In genomic region chr1:155213912-155214311, GRCm38 (mm10) we compare ENCODE assay signal across 17 mouse cellular contexts. TPM values are rescaled to one million over a fixed set of nuclear protein-coding genes. Genes with fewer than 3 reads are reported as not detected.
A peak's percentile ranks its signal among the peaks of the same experiment; 100 is the strongest.
DNase-seq lines count a peak whose midpoint lies in the region; ATAC-seq and TF ChIP-seq lines count a peak whose summit lies in the region.
"Had no signal": no experiment of that assay in that cellular context is flagged by ENCODE, and none has a peak within 500 bp of the region (broad histone marks: within the 10 kb centered on the region; RNA-seq: fewer than 3 reads in every experiment).

No protein-coding gene starts in this region.

- WGBS in heart, embryonic 10.5 days = 84% methylated on average over 7 of the region's 7 CpGs
- 80% methylated on average over 7 of the region's 7 CpGs for WGBS in midbrain, embryonic 10.5 days
- 71% methylated on average over 7 of the region's 7 CpGs for WGBS in midbrain, postnatal 0 days
- 75% methylated on average over 7 of the region's 7 CpGs for WGBS in limb, embryonic 12.5 days

- TF ChIP-seq CTCF in midbrain, postnatal 0 days (IDR thresholded peaks at IDR 0.05) = no peak

- H3K9ac ChIP-seq in midbrain, postnatal 0 days (replicated peaks; ENCODE audit: low read length, poor library complexity, severe bottlenecking) = no peak overlapping the region
- no peak overlapping the region for H3K9ac ChIP-seq in limb, embryonic 12.5 days (replicated peaks)

- no peaks in the 10 kb centered on the region for H3K27me3 ChIP-seq in heart, embryonic 10.5 days (ENCODE audit: insufficient read depth, poor library complexity, severe bottlenecking)
- peaks cover 33% of the 10 kb centered on the region for H3K27me3 ChIP-seq in midbrain, embryonic 10.5 days (ENCODE audit: low read depth, poor library complexity, severe bottlenecking)
- H3K27me3 ChIP-seq in midbrain, postnatal 0 days (ENCODE audit: insufficient read depth, low read length) = no peaks in the 10 kb centered on the region
- H3K27me3 ChIP-seq in limb, embryonic 12.5 days = no peaks in the 10 kb centered on the region
- H3K27me3 ChIP-seq: heart, embryonic 13.5 days; neural tube, embryonic 12.5 days; Patski had no signal

- peak overlapping the region; percentile 81; the same call in 1 of the 2 replicates for H3K27ac ChIP-seq in heart, embryonic 10.5 days
- H3K27ac ChIP-seq in midbrain, embryonic 10.5 days (replicated peaks) = peak overlapping the region; percentile 89
- no peak overlapping the region for H3K27ac ChIP-seq in midbrain, postnatal 0 days (ENCODE audit: low read depth, low read length)
- 0 out of 2 replicates have a peak overlapping the region, but pooled peaks have one; percentile 50 for H3K27ac ChIP-seq in limb, embryonic 12.5 days
- H3K27ac ChIP-seq: neural tube, embryonic 12.5 days had no signal

- no peaks in the 10 kb centered on the region for H3K9me3 ChIP-seq in heart, embryonic 10.5 days
- H3K9me3 ChIP-seq in midbrain, embryonic 10.5 days (replicated peaks) = no peaks in the 10 kb centered on the region
- no peaks in the 10 kb centered on the region for H3K9me3 ChIP-seq in midbrain, postnatal 0 days (ENCODE audit: low read length)
- no peaks in the 10 kb centered on the region for H3K9me3 ChIP-seq in limb, embryonic 12.5 days
- H3K9me3 ChIP-seq: heart, embryonic 13.5 days; neural tube, embryonic 12.5 days had no signal

- no peak overlapping the region for H3K4me3 ChIP-seq in heart, embryonic 10.5 days
- H3K4me3 ChIP-seq in midbrain, embryonic 10.5 days = no peak overlapping the region
- H3K4me3 ChIP-seq in midbrain, postnatal 0 days (ENCODE audit: low read depth, low read length) = no peak overlapping the region
- no peak overlapping the region for H3K4me3 ChIP-seq in limb, embryonic 12.5 days (replicated peaks)
- H3K4me3 ChIP-seq: erythroblast, embryonic 14.5 days; heart, embryonic 13.5 days; neural tube, embryonic 12.5 days had no signal

- no peak for DNase-seq in heart, embryonic 10.5 days (ENCODE audit: low spot score)
- DNase-seq in heart, adult 9 months (ENCODE audit: low spot score in 2 of 2) = no peak
- DNase-seq in kidney, adult 8-10 months = peak; percentile 18 to 41
- DNase-seq in kidney, adult 11 months = no peak
- no peak for DNase-seq in midbrain, embryonic 10.5 days (ENCODE audit: low spot score)
- no peak for DNase-seq in midbrain, postnatal 0 days (ENCODE audit: low spot score)
- DNase-seq in testis, postnatal 10 days (ENCODE audit: low spot score) = no peak
- DNase-seq: cerebellum, adult 11 months; cerebellum, postnatal 36 days; lung, adult 18-20 months had no signal

- H3K4me1 ChIP-seq in heart, embryonic 10.5 days = peaks cover 73% of the 10 kb centered on the region
- H3K4me1 ChIP-seq in midbrain, embryonic 10.5 days = peaks cover 78% of the 10 kb centered on the region
- peaks cover 17% of the 10 kb centered on the region for H3K4me1 ChIP-seq in midbrain, postnatal 0 days (ENCODE audit: insufficient read depth, low read length)
- peaks cover 76% of the 10 kb centered on the region for H3K4me1 ChIP-seq in limb, embryonic 12.5 days (replicated peaks)

- no peak for ATAC-seq in midbrain, postnatal 0 days (ENCODE audit: low FRiP score)
- no peak for ATAC-seq in limb, embryonic 12.5 days (ENCODE audit: insufficient number of reproducible peaks, insufficient read depth, low FRiP score, low TSS enrichment, low read depth)
- ATAC-seq: activated CD4-positive, CD25-positive, alpha-beta regulatory T cell, adult 4 months; forebrain, embryonic 16.5 days; Patski had no signal

- no peak overlapping the region for H3K4me2 ChIP-seq in midbrain, postnatal 0 days (ENCODE audit: low read depth, low read length, poor library complexity, severe bottlenecking)
- H3K4me2 ChIP-seq in limb, embryonic 12.5 days = no peak overlapping the region
- H3K4me2 ChIP-seq: heart, embryonic 13.5 days had no signal

- H3K36me3 ChIP-seq in heart, embryonic 10.5 days = peaks cover 21% of the 10 kb centered on the region
- peaks cover 19% of the 10 kb centered on the region for H3K36me3 ChIP-seq in midbrain, embryonic 10.5 days
- no peaks in the 10 kb centered on the region for H3K36me3 ChIP-seq in midbrain, postnatal 0 days (ENCODE audit: insufficient read depth, low read length)
- peaks cover 19% of the 10 kb centered on the region for H3K36me3 ChIP-seq in limb, embryonic 12.5 days
- H3K36me3 ChIP-seq: neural tube, embryonic 12.5 days had no signal

RNA-seq across cellular contexts. Expression of gene BC034090, which starts 30.3 kb away (rescaled TPM):
- 6.0 and 6.5 TPM in 2 replicates for polyA plus RNA-seq in heart, embryonic 10.5 days (2016; fragmentation: Nextera tagmentation; extraction: Ambion mirVana)
- 5.2 and 7.4 TPM in 2 replicates for polyA plus RNA-seq in midbrain, embryonic 10.5 days (2016; fragmentation: Nextera tagmentation; extraction: Ambion mirVana)
- total RNA-seq in midbrain, postnatal 0 days (2014; rRNA removed) = 7.3 and 11.2 TPM in 2 replicates
- 1.9 TPM in 2 replicates for polyA plus RNA-seq in midbrain, postnatal 0 days (2015; fragmentation: Nextera tagmentation; extraction: Ambion mirVana)
- 8.4 and 8.6 TPM in 2 replicates for polyA plus RNA-seq in limb, embryonic 12.5 days (2016; fragmentation: Nextera tagmentation; extraction: Ambion mirVana)
- polyA plus RNA-seq: erythroblast, embryonic 14.5 days had no signal

RNA-seq across cellular contexts. Expression of gene Stx6, which starts 55.4 kb away (rescaled TPM):
- polyA plus RNA-seq in heart, embryonic 10.5 days (2016; fragmentation: Nextera tagmentation; extraction: Ambion mirVana) = 56.0 and 66.9 TPM in 2 replicates
- 78.2 and 92.5 TPM in 2 replicates for polyA plus RNA-seq in midbrain, embryonic 10.5 days (2016; fragmentation: Nextera tagmentation; extraction: Ambion mirVana)
- total RNA-seq in midbrain, postnatal 0 days (2014; rRNA removed) = 86.8 and 114 TPM in 2 replicates
- 75.3 and 81.8 TPM in 2 replicates for polyA plus RNA-seq in midbrain, postnatal 0 days (2015; fragmentation: Nextera tagmentation; extraction: Ambion mirVana)
- 112 and 113 TPM in 2 replicates for polyA plus RNA-seq in limb, embryonic 12.5 days (2016; fragmentation: Nextera tagmentation; extraction: Ambion mirVana)

Comparison
In these comparisons a context has a peak if more than half of its experiments do, and no peak if none do; other contexts are left out.
1. DNase-seq: peak in kidney, adult 8-10 months (2 of 2); none in heart, embryonic 10.5 days (single experiment), heart, adult 9 months (0 of 2), kidney, adult 11 months (single experiment), midbrain, embryonic 10.5 days (single experiment), midbrain, postnatal 0 days (single experiment) and testis, postnatal 10 days (single experiment).